Mouse (Mus musculus): ENCODE results near the gene Gpr83. TPM values are rescaled to one million over a fixed set of nuclear protein-coding genes. Genes with fewer than 3 reads are reported as not detected.
A peak's percentile ranks its signal among the peaks of the same experiment; 100 is the strongest.

Gene Gpr83
- polyA plus RNA-seq, 1 experiment from 2014 or later: 0.26 TPM

DNA sequence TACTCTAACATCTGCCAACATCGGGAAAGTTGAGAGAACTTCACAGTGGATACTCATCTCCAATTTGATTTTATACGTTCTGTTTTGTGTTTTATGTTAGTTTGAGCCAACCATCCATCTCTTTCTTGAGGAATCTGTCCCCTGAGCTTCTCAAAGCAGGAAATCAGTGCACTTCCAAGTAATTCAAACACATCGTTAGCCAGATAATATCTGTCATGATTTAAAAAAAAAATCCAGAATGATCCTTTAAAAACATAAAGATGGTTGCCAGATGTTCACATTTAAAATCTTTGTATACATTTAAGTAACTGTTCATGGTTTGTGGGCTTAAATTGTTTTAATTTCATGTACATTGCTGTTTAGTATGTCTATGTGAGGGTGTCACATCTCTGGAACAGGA, 45.9 kb downstream of the Gpr83 start:
- H3K36me3 ChIP-seq (ENCODE audit: control insufficient read depth, insufficient read depth, low read length): no peaks in the 10 kb centered on the region
- no peaks in the 10 kb centered on the region for H3K9me3 ChIP-seq (ENCODE audit: control insufficient read depth, low read length)
- H3K9ac ChIP-seq (ENCODE audit: low read length): no peak overlapping the region
- H3K27me3 ChIP-seq (ENCODE audit: control insufficient read depth, insufficient read depth, low read length): no peaks in the 10 kb centered on the region
- WGBS: 82% methylated on average over 3 of the region's 3 CpGs
- H3K4me1 ChIP-seq (ENCODE audit: control insufficient read depth, insufficient read depth, low read length): peaks cover 6% of the 10 kb centered on the region; the same call in 1 of the 2 replicates
- ATAC-seq (ENCODE audit: low FRiP score): no peak
- no peak overlapping the region for H3K27ac ChIP-seq (ENCODE audit: low read depth, low read length)
- DNase-seq (ENCODE audit: low spot score, missing footprints): no peak
- H3K4me3 ChIP-seq (ENCODE audit: low read depth, low read length): no peak overlapping the region
- H3K4me2 ChIP-seq: no peak overlapping the region

DNA sequence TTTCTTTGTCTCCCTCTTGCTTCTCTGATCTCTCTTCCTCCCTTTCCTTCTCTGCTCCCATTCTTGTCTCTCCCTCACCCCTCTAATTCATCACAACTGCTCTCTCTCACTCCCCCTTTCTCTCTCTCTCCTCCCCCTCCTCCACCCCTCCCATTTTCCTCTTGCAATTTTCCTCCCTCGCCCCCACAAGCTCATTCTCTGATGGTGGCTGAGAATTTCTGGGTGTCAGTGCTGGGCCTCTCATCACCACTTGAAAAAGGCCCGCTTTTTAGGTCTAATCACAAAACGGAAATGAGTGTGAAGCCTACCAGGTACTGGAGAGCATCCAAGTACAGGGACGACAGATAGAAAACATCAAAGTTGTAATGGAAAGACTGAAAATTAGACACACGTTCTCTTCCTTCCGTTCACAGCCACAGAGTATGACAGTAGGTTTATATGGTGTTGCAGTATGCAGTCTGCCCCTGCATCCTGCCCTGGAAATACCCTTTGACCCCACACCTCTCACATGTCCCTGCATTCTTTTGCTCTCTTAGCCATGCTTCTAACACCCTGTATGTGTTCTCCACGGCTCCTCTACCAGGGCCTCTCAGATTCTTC, 47.9 kb downstream of the Gpr83 start:
- H3K4me1 ChIP-seq (ENCODE audit: control insufficient read depth, insufficient read depth, low read length): peaks cover 6% of the 10 kb centered on the region; the same call in 1 of the 2 replicates
- no peaks in the 10 kb centered on the region for H3K9me3 ChIP-seq (ENCODE audit: control insufficient read depth, low read length)
- H3K27me3 ChIP-seq (ENCODE audit: control insufficient read depth, insufficient read depth, low read length): no peaks in the 10 kb centered on the region
- H3K4me3 ChIP-seq (ENCODE audit: low read depth, low read length): no peak overlapping the region
- no peak for ATAC-seq (ENCODE audit: low FRiP score)
- H3K9ac ChIP-seq (ENCODE audit: low read length): no peak overlapping the region
- H3K36me3 ChIP-seq (ENCODE audit: control insufficient read depth, insufficient read depth, low read length): no peaks in the 10 kb centered on the region
- H3K27ac ChIP-seq (ENCODE audit: low read depth, low read length): no peak overlapping the region
- DNase-seq (ENCODE audit: low spot score, missing footprints): no peak
- 84% methylated on average over 7 of the region's 7 CpGs for WGBS
- no peak overlapping the region for H3K4me2 ChIP-seq

DNA sequence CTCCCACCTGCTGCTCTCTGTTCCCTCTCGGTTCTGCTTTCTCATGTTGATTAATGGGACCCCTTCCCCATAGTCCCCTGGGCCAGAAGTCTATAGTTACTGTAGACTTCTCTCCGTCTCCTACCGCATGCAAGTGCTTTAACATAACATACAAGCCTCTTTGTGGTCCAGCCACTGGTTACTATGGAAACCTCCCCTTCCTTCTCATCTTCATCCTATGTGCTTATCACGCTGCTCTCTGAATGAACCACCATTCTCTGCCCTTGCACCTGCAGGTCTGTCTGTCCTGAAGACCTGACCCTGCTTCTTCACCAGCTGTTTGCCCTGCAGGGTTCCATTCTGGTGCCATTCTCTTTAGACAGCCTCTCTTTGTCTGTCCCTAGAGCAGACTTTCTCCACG, 50.0 kb downstream of the Gpr83 start:
- H3K9ac ChIP-seq (ENCODE audit: low read length): no peak overlapping the region
- 0 out of 2 replicates have a peak, but pooled peaks cover 2% of the 10 kb centered on the region for H3K4me1 ChIP-seq (ENCODE audit: control insufficient read depth, insufficient read depth, low read length)
- H3K4me2 ChIP-seq: no peak overlapping the region
- ATAC-seq (ENCODE audit: low FRiP score): 0 out of 2 replicates have a peak, but pooled peaks have one; percentile 30
- H3K27me3 ChIP-seq (ENCODE audit: control insufficient read depth, insufficient read depth, low read length): no peaks in the 10 kb centered on the region
- H3K4me3 ChIP-seq (ENCODE audit: low read depth, low read length): no peak overlapping the region
- H3K27ac ChIP-seq (ENCODE audit: low read depth, low read length): no peak overlapping the region
- H3K9me3 ChIP-seq (ENCODE audit: control insufficient read depth, low read length): no peaks in the 10 kb centered on the region
- no peak for DNase-seq (ENCODE audit: low spot score, missing footprints)
- WGBS: 29% methylated on average over 5 of the region's 5 CpGs
- no peaks in the 10 kb centered on the region for H3K36me3 ChIP-seq (ENCODE audit: control insufficient read depth, insufficient read depth, low read length)

DNA sequence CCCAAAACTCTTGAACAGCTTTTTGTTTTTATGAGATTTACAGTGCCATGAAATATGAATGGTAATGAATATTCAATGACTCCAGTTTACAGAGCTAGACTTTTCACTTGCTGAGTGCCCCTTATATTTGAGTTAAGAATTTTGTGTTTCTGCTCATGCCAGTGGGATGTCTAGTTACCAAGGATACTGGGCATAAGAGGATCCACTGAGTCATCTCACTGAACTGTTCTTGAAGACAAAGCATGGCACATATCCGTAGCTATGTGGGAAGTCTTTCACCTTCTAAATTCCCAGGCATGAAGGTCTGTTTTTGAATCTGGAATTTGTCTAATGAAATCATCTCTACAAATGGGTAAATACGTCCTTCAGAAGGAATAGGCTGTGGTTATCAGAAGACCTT, 52.0 kb downstream of the Gpr83 start:
- Histone ChIP-seq H3K9ac (ENCODE audit: low read length) (no peak overlapping the region), H3K36me3 (ENCODE audit: control insufficient read depth, insufficient read depth, low read length) (no peaks in the 10 kb centered on the region), H3K27ac (ENCODE audit: low read depth, low read length) (no peak overlapping the region), H3K4me2 (no peak overlapping the region), H3K27me3 (ENCODE audit: control insufficient read depth, insufficient read depth, low read length) (no peaks in the 10 kb centered on the region), H3K9me3 (ENCODE audit: control insufficient read depth, low read length) (no peaks in the 10 kb centered on the region), H3K4me3 (ENCODE audit: low read depth, low read length) (no peak overlapping the region), H3K4me1 (ENCODE audit: control insufficient read depth, insufficient read depth, low read length) (no peaks in the 10 kb centered on the region)
- no peak for DNase-seq (ENCODE audit: low spot score, missing footprints)
- WGBS: 82% methylated on average over 2 of the region's 2 CpGs
- ATAC-seq (ENCODE audit: low FRiP score): no peak

DNA sequence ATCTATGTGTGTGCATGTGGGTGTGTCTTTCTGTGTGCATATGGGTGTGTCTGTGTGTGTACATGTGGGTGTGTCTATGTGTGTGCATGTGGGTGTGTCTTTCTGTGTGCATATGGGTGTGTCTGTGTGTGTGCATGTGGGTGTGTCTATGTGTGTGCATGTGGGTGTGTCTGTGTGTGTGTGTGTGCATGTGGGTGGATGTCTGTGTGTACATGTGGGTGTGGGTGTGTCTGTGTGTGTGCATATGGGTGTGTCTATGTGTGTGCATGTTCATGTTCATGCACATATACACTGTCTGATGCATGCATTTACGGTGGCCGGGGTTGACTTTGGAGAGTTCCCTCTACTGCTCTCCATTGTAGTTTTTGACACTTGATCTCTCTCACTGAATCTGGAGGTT, 57.7 kb downstream of the Gpr83 start:
- Histone ChIP-seq H3K4me1 (ENCODE audit: control insufficient read depth, insufficient read depth, low read length) (no peaks in the 10 kb centered on the region), H3K27ac (ENCODE audit: low read depth, low read length) (no peak overlapping the region), H3K27me3 (ENCODE audit: control insufficient read depth, insufficient read depth, low read length) (no peaks in the 10 kb centered on the region), H3K4me3 (ENCODE audit: low read depth, low read length) (no peak overlapping the region), H3K9ac (ENCODE audit: low read length) (no peak overlapping the region), H3K36me3 (ENCODE audit: control insufficient read depth, insufficient read depth, low read length) (no peaks in the 10 kb centered on the region), H3K4me2 (no peak overlapping the region), H3K9me3 (ENCODE audit: control insufficient read depth, low read length) (no peaks in the 10 kb centered on the region)
- 92% methylated on average over 2 of the region's 2 CpGs for WGBS
- no peak for ATAC-seq (ENCODE audit: low FRiP score)
- no peak for DNase-seq (ENCODE audit: low spot score, missing footprints)

DNA sequence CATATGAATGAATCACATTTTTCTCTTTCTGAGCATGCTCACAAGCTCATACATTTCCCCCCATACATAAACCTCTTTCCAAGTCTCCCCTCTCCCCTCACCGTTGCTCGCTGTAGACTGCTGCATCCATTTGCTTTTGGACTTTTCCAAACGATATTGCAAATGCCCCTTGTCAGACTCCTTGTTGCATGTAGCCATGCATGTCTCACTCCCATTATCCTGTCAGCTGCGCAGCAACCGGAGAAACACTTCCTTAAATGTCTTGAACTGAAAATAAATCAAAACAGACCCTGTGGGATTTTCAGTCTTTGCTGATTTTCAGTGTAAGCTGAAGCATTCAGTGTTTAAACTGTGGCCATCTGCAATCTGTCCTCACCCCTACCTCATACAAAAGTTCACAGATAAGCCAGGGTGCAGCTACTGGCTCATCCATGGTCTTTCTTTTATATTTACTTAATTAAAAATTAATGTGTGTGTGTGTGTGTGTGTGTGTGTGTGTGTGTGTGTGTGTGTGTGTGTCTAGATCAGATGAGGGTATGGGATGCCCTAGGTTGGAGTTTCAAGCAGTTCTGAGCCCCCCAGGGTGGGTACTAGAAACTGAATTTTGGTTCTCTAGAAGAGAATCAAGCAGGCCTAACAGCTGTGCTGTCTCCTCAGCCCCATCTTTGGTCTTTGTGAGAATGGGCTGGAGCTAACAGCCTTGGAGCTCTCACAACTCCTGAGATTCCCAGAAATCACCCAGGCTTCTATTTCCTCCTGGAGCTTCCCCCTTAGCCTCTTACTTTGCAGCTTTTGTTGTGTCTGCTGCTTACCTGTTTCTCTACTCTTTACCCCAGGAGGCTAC, 59.0 kb downstream of the Gpr83 start:
- no peaks in the 10 kb centered on the region for H3K9me3 ChIP-seq (ENCODE audit: control insufficient read depth, low read length)
- H3K27ac ChIP-seq (ENCODE audit: low read depth, low read length): no peak overlapping the region
- no peak overlapping the region for H3K9ac ChIP-seq (ENCODE audit: low read length)
- 84% methylated on average over 5 of the region's 5 CpGs for WGBS
- DNase-seq (ENCODE audit: low spot score, missing footprints) (no peak), ATAC-seq (ENCODE audit: low FRiP score) (no peak)
- no peaks in the 10 kb centered on the region for H3K4me1 ChIP-seq (ENCODE audit: control insufficient read depth, insufficient read depth, low read length)
- no peaks in the 10 kb centered on the region for H3K36me3 ChIP-seq (ENCODE audit: control insufficient read depth, insufficient read depth, low read length)
- H3K4me2 ChIP-seq: no peak overlapping the region
- H3K4me3 ChIP-seq (ENCODE audit: low read depth, low read length): no peak overlapping the region
- H3K27me3 ChIP-seq (ENCODE audit: control insufficient read depth, insufficient read depth, low read length): no peaks in the 10 kb centered on the region

Other genes with a start within 250 kb of the Gpr83 start
- 14.8 and 15.2 TPM in 2 replicates for gene Amotl1, start 215.2 kb upstream of the Gpr83 start, polyA plus RNA-seq (2014; fragmentation: Nextera tagmentation; extraction: Ambion mirVana)
- 0.08 and 0.12 TPM in 2 replicates for gene Piwil4, start 119.5 kb upstream of the Gpr83 start, polyA plus RNA-seq (2014; fragmentation: Nextera tagmentation; extraction: Ambion mirVana)
- 1.6 and 2.1 TPM in 2 replicates for gene Fut4, start 107.8 kb upstream of the Gpr83 start, polyA plus RNA-seq (2014; fragmentation: Nextera tagmentation; extraction: Ambion mirVana)
- not detected in 2 replicates for gene 1700012B09Rik, start 89.2 kb upstream of the Gpr83 start, polyA plus RNA-seq (2014; fragmentation: Nextera tagmentation; extraction: Ambion mirVana)
- gene Mre11a, start 75.6 kb upstream of the Gpr83 start, polyA plus RNA-seq (2014; fragmentation: Nextera tagmentation; extraction: Ambion mirVana): 29.4 and 30.8 TPM in 2 replicates
- gene Ankrd49, start 75.4 kb upstream of the Gpr83 start, polyA plus RNA-seq (2014; fragmentation: Nextera tagmentation; extraction: Ambion mirVana): 63.2 and 66.4 TPM in 2 replicates
- gene Izumo1r, start 43.7 kb downstream of the Gpr83 start, polyA plus RNA-seq (2014; fragmentation: Nextera tagmentation; extraction: Ambion mirVana): not detected in 2 replicates
- 119 and 129 TPM in 2 replicates for gene Panx1, start 185.3 kb downstream of the Gpr83 start, polyA plus RNA-seq (2014; fragmentation: Nextera tagmentation; extraction: Ambion mirVana)